Mouse (Mus musculus) MEL (cell line): ENCODE data around the gene Anxa2. TPM values are rescaled to one million over a fixed set of nuclear protein-coding genes. Genes with fewer than 3 reads are reported as not detected.

Experiments
- DNase-seq: peaks from one replicate; pipeline ENCODE4 v3.0.0; 2011; ENCODE audit warnings: low read depth, low spot score
- H3K27ac ChIP-seq: 2 replicates; pipeline ENCODE4 v1.5.1; 2012; ENCODE audit warnings: low read depth, mild to moderate bottlenecking, control low read depth, low read length, moderate library complexity; ENCODE audit not compliant: control insufficient read depth
- H3K27me3 ChIP-seq, 2 experiments: fragments of 150-350 bp in 1 of 2; sonication (generic) in 1 of 2; 2 replicates each; pipeline ENCODE4 v1.6.1; 2012; ENCODE audit warnings: low read length in 2 of 2, mild to moderate bottlenecking in 2 of 2, improper control_type of control experiment in 1 of 2, moderate library complexity in 1 of 2; ENCODE audit not compliant: insufficient read depth in 2 of 2, control insufficient read depth in 1 of 2
- H3K36me3 ChIP-seq, 2 experiments: 2 replicates each; pipeline ENCODE4 v1.6.1; 2012 to 2014; ENCODE audit warnings: low read length in 2 of 2, improper control_type of control experiment in 1 of 2, inconsistent platforms in 1 of 2, mild to moderate bottlenecking in 1 of 2; ENCODE audit not compliant: insufficient read depth in 2 of 2, control insufficient read depth in 1 of 2
- H3K4me1 ChIP-seq, 2 experiments: fragments of 150-350 bp in 1 of 2; sonication (generic) in 1 of 2; 2 replicates each; pipeline ENCODE4 v1.6.1; 2012; ENCODE audit warnings: low read length in 2 of 2, improper control_type of control experiment in 1 of 2, mild to moderate bottlenecking in 1 of 2; ENCODE audit not compliant: insufficient read depth in 2 of 2, control insufficient read depth in 1 of 2
- H3K4me3 ChIP-seq, 2 experiments: fragments of 150-350 bp in 1 of 2; sonication (generic) in 1 of 2; 2 replicates each; pipeline ENCODE4 v1.5.1; 2012; ENCODE audit warnings: low read depth in 2 of 2, low read length in 2 of 2, mild to moderate bottlenecking in 2 of 2, moderate library complexity in 2 of 2, control low read depth in 1 of 2, improper control_type of control experiment in 1 of 2; ENCODE audit not compliant: control insufficient read depth in 1 of 2, insufficient read depth in 1 of 2
- H3K79me2 ChIP-seq: 2 replicates; pipeline ENCODE4 v1.6.1; 2012; ENCODE audit warnings: mild to moderate bottlenecking, low read length, moderate library complexity; ENCODE audit not compliant: control insufficient read depth, poor library complexity, insufficient read depth
- H3K9ac ChIP-seq: 2 replicates; pipeline ENCODE4 v1.6.1; 2012; ENCODE audit warnings: low read depth, mild to moderate bottlenecking, control low read depth, low read length, moderate library complexity; ENCODE audit not compliant: control insufficient read depth, poor library complexity, severe bottlenecking
- H3K9me3 ChIP-seq: fragments of 150-350 bp; sonication (generic); replicated peaks from 2 replicates; pipeline ENCODE4 v1.6.1; 2012; ENCODE audit warnings: mild to moderate bottlenecking, low read length, improper control_type of control experiment, moderate library complexity; ENCODE audit not compliant: insufficient read depth
- CHD2 ChIP-seq: IDR thresholded peaks from 2 replicates; pipeline ENCODE4 v1.6.1; 2011; ENCODE audit warnings: low read length, improper control_type of control experiment
- CTCF ChIP-seq, 3 experiments: IDR thresholded peaks in 2 of 3; conservative IDR thresholded peaks in 1 of 3; 2 replicates each; pipeline ENCODE4 v1.5.1; 2011 to 2012; ENCODE audit warnings: low read length in 3 of 3, low read depth in 2 of 3, mild to moderate bottlenecking in 2 of 3, improper control_type of control experiment in 1 of 3, inconsistent platforms in 1 of 3, mixed read lengths in 1 of 3, moderate library complexity in 1 of 3; ENCODE audit not compliant: control insufficient read depth in 1 of 3, insufficient read depth in 1 of 3, poor library complexity in 1 of 3, severe bottlenecking in 1 of 3
- EP300 ChIP-seq, 2 experiments: IDR thresholded peaks; 2 replicates each; pipeline ENCODE4 v1.6.1; 2011; ENCODE audit warnings: improper control_type of control experiment in 2 of 2, low read length in 2 of 2, low read depth in 1 of 2, mild to moderate bottlenecking in 1 of 2
- GATA1 ChIP-seq: IDR thresholded peaks from 2 replicates; pipeline ENCODE4 v1.6.1; 2011; ENCODE audit warnings: low read depth, low read length, improper control_type of control experiment
- HCFC1 ChIP-seq: IDR thresholded peaks from 2 replicates; pipeline ENCODE4 v1.6.1; 2012; ENCODE audit warnings: low read depth, mild to moderate bottlenecking, inconsistent platforms, low read length, improper control_type of control experiment, moderate library complexity
- MAX ChIP-seq: IDR thresholded peaks from 2 replicates; pipeline ENCODE4 v1.6.1; 2011; ENCODE audit warnings: low read length, improper control_type of control experiment
- MAZ ChIP-seq: IDR thresholded peaks from 2 replicates; pipeline ENCODE4 v1.6.1; 2012; ENCODE audit warnings: low read depth, mild to moderate bottlenecking, inconsistent platforms, low read length, improper control_type of control experiment
- MEF2A ChIP-seq: IDR thresholded peaks from 2 replicates; pipeline ENCODE4 v1.6.1; 2014; ENCODE audit warnings: low read depth, mild to moderate bottlenecking, inconsistent platforms, low read length, improper control_type of control experiment; ENCODE audit not compliant: poor library complexity, insufficient replicate concordance, severe bottlenecking; ENCODE audit errors: extremely low read depth
- MYB ChIP-seq: IDR thresholded peaks from 2 replicates; pipeline ENCODE4 v1.6.1; 2011; ENCODE audit warnings: mild to moderate bottlenecking, low read depth, low read length, improper control_type of control experiment
- NELFE ChIP-seq: IDR thresholded peaks from 2 replicates; pipeline ENCODE4 v1.6.1; 2011; ENCODE audit warnings: low read depth, low read length, improper control_type of control experiment
- POLR2AphosphoS5 ChIP-seq: IDR thresholded peaks from 2 replicates; pipeline ENCODE4 v1.6.1; 2012; ENCODE audit warnings: low read depth, borderline replicate concordance, mild to moderate bottlenecking, inconsistent platforms, low read length, moderate library complexity, mixed read lengths
- RAD21 ChIP-seq: IDR thresholded peaks from 2 replicates; pipeline ENCODE4 v1.6.1; 2011; ENCODE audit warnings: mild to moderate bottlenecking, low read depth, low read length, improper control_type of control experiment
- RCOR1 ChIP-seq: IDR thresholded peaks from 2 replicates; pipeline ENCODE4 v1.6.1; 2012; ENCODE audit warnings: low read depth, mild to moderate bottlenecking, inconsistent platforms, low read length, improper control_type of control experiment
- SIN3A ChIP-seq: IDR thresholded peaks from 2 replicates; pipeline ENCODE4 v1.6.1; 2012; ENCODE audit warnings: low read length, improper control_type of control experiment, inconsistent platforms
- SMC3 ChIP-seq: IDR thresholded peaks from 2 replicates; pipeline ENCODE4 v1.6.1; 2011; ENCODE audit warnings: low read depth, low read length, improper control_type of control experiment
- TBP ChIP-seq: IDR thresholded peaks from 2 replicates; pipeline ENCODE4 v1.8.0; 2011; ENCODE audit warnings: low read depth, low read length, improper control_type of control experiment
- TCF12 ChIP-seq: IDR thresholded peaks from 2 replicates; pipeline ENCODE4 v1.6.1; 2014; ENCODE audit warnings: low read depth, mild to moderate bottlenecking, inconsistent platforms, low read length, improper control_type of control experiment, moderate library complexity
- USF1 ChIP-seq: IDR thresholded peaks from 2 replicates; pipeline ENCODE4 v1.6.1; 2014; ENCODE audit warnings: low read depth, mild to moderate bottlenecking, inconsistent platforms, low read length, improper control_type of control experiment, moderate library complexity
- USF2 ChIP-seq, 2 experiments: IDR thresholded peaks; 2 replicates each; pipeline ENCODE4 v1.6.1; 2011 to 2012; ENCODE audit warnings: improper control_type of control experiment in 2 of 2, low read length in 2 of 2, borderline replicate concordance in 1 of 2, inconsistent platforms in 1 of 2, low read depth in 1 of 2, mild to moderate bottlenecking in 1 of 2; ENCODE audit not compliant: insufficient read depth in 1 of 2
- ZKSCAN1 ChIP-seq: IDR thresholded peaks from 2 replicates; pipeline ENCODE4 v1.6.1; 2012; ENCODE audit warnings: low read depth, mild to moderate bottlenecking, inconsistent platforms, low read length, improper control_type of control experiment, moderate library complexity
- polyA plus RNA-seq, 2 experiments: library from polyadenylated mRNA; stranded (reverse) in 1 of 2; unstranded in 1 of 2; fragments of >175 nt in 1 of 2; fragments of >200 nt in 1 of 2; gene quantifications; 2 replicates each; pipeline versions ENCODE4 v1.2.1 to v1.2.4; 2012; ENCODE audit warnings: low replicate concordance in 2 of 2, low read depth in 1 of 2; ENCODE audit not compliant: insufficient read length in 2 of 2, insufficient read depth in 1 of 2, missing spikeins in 1 of 2
- total RNA-seq: library from RNA; depleted of rRNA; stranded (reverse); fragments of 300-350 nt; gene quantifications from 2 replicates; pipeline ENCODE4 v1.2.3, GENCODE M21; 2012

The Anxa2 gene
- total and polyA plus RNA-seq, 3 experiments = 33.9 to 190 TPM; not detected in 1

GRCm38 (mm10) chr9:69466098-69466497 is 12.7 kb downstream of the Anxa2 start:
- Histone ChIP-seq H3K4me1 (peaks cover 0 to 11% of the 10 kb centered on the region in 2 experiments; a peak in 2 of 4 replicates), H3K9ac (no peak overlapping the region), H3K79me2 (no peaks in the 10 kb centered on the region), H3K9me3 (no peaks in the 10 kb centered on the region), H3K27me3 (no peaks in the 10 kb centered on the region), H3K27ac (no peak overlapping the region), H3K36me3 (peaks cover 1 to 12% of the 10 kb centered on the region in 2 experiments; a peak in 2 of 4 replicates), H3K4me3 (no peak overlapping the region)
- peak; percentile 34 for DNase-seq
- TF ChIP-seq SMC3 = no peak
- no peak for TF ChIP-seq RCOR1
- no peak for TF ChIP-seq MAX

GRCm38 (mm10) chr9:69467310-69467939 is 14.0 kb downstream of the Anxa2 start:
- H3K27ac ChIP-seq = no peak overlapping the region
- H3K36me3 ChIP-seq = peaks cover 1 to 8% of the 10 kb centered on the region in 2 experiments; a peak in 2 of 4 replicates

DNA sequence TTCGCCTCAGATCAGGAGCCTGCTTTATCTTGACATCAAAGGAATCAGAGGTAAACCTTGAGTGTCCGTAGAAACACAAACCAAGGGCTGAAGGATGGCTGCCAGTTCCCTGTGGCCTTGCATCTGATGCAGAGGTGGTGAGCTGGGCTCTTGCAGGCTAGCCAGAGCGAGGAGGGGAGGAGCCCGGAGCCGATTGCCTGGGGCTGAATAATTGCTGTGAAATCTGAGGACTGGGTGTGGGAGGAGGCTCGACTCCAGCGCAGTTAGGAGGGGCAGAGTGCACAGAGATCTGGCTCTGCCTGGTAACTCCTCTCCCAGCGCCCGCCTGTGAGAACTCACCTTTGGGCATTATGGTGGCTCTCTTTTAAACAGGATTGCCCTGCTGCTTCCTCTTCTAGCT is 15.6 kb downstream of the Anxa2 start:
- no peak overlapping the region for H3K27ac ChIP-seq
- DNase-seq = no peak
- H3K9me3 ChIP-seq = no peaks in the 10 kb centered on the region
- peaks cover 0 to 1% of the 10 kb centered on the region in 2 experiments; a peak in 1 of 4 replicates for H3K36me3 ChIP-seq
- H3K4me1 ChIP-seq = no peaks in the 10 kb centered on the region
- no peak overlapping the region for H3K9ac ChIP-seq
- H3K27me3 ChIP-seq = no peaks in the 10 kb centered on the region
- no peaks in the 10 kb centered on the region for H3K79me2 ChIP-seq
- no peak overlapping the region for H3K4me3 ChIP-seq
- no peak for TF ChIP-seq POLR2AphosphoS5
- no peak for TF ChIP-seq MAX
- no peak for TF ChIP-seq HCFC1
- TF ChIP-seq EP300 (IDR thresholded peaks at IDR 0.05; ENCODE audit: low read depth in 1 of 2, low read length in 2 of 2) = no peak
- TF ChIP-seq USF1 = no peak
- no peak for TF ChIP-seq SIN3A
- no peak for TF ChIP-seq TBP
- TF ChIP-seq MAZ = no peak
- TF ChIP-seq USF2 (IDR thresholded peaks at IDR 0.05; ENCODE audit: borderline replicate concordance in 1 of 2, insufficient read depth in 1 of 2, low read depth in 1 of 2, low read length in 2 of 2) = no peak
- no peak for TF ChIP-seq MYB
- TF ChIP-seq GATA1 = no peak
- TF ChIP-seq TCF12 = no peak
- no peak for TF ChIP-seq RAD21

More at GRCm38 (mm10) chr9:69467310-69467939, 14.0 kb downstream of the Anxa2 start:
- DNase-seq = no peak
- H3K27me3 ChIP-seq = no peaks in the 10 kb centered on the region
- H3K4me3 ChIP-seq = no peak overlapping the region
- H3K9ac ChIP-seq = no peak overlapping the region
- TF ChIP-seq NELFE (no peak), MEF2A (no peak), ZKSCAN1 (no peak), CHD2 (no peak), CTCF (IDR thresholded peaks at IDR 0.05 in 2 of 3, conservative IDR thresholded peaks at IDR 0.05 in 1 of 3; ENCODE audit: control insufficient read depth in 1 of 3, insufficient read depth in 1 of 3, low read depth in 2 of 3, low read length in 3 of 3, poor library complexity in 1 of 3, severe bottlenecking in 1 of 3) (no peak)
- H3K9me3 ChIP-seq = no peaks in the 10 kb centered on the region
- H3K4me1 ChIP-seq = peaks cover 0 to 9% of the 10 kb centered on the region in 2 experiments; a peak in 2 of 4 replicates
- no peaks in the 10 kb centered on the region for H3K79me2 ChIP-seq
